Mouse (Mus musculus) midbrain, embryonic 14.5 days (tissue): ENCODE results near the gene Rims4. TPM values are rescaled to one million over a fixed set of nuclear protein-coding genes. Genes with fewer than 3 reads are reported as not detected.

Experiments
- polyA plus RNA-seq: library from polyadenylated mRNA; unstranded; fragments of >200 nt; fragmentation: Nextera tagmentation; extraction: Ambion mirVana; gene quantifications from 2 replicates; pipeline ENCODE4 v1.2.1, GENCODE M21; 2014

Rims4 gene
- polyA plus RNA-seq, 1 experiment from 2014 or later = 6.2 TPM

Other genes with a start within 250 kb of the Rims4 start
- 2.8 and 3.4 TPM in 2 replicates for gene Ada, start 168.4 kb downstream of the Rims4 start, polyA plus RNA-seq
- 0.57 and 0.70 TPM in 2 replicates for gene Ccn5, start 97.8 kb downstream of the Rims4 start, polyA plus RNA-seq
- not detected in 2 replicates for gene Kcnk15, start 65.0 kb downstream of the Rims4 start, polyA plus RNA-seq
- gene Ywhab, start 76.3 kb upstream of the Rims4 start, polyA plus RNA-seq = 394 and 437 TPM in 2 replicates
- gene Pabpc1l, start 106.8 kb upstream of the Rims4 start, polyA plus RNA-seq = 0.92 and 1.6 TPM in 2 replicates
- 26.3 and 35.0 TPM in 2 replicates for gene Stk4, start 151.6 kb upstream of the Rims4 start, polyA plus RNA-seq
- 46.3 and 50.3 TPM in 2 replicates for gene Tomm34, start 152.5 kb upstream of the Rims4 start, polyA plus RNA-seq